Mouse (Mus musculus) right cerebral cortex, postnatal 4 days (tissue): Measurements from ENCODE around the gene Abr.
A peak's percentile ranks its signal among the peaks of the same experiment; 100 is the strongest.

Experiments
- DNase-seq: peaks from one replicate; pipeline ENCODE4 v3.0.0-alpha.2; 2022

Abr gene

GRCm38 (mm10) chr11:76399587-76400330 is 222.4 kb downstream of the Abr start:
- DNase-seq = no peak

- peak; percentile 72 for DNase-seq
Observed at GRCm38 (mm10) chr11:76398798-76399586, 223.1 kb downstream of the Abr start, which contains the start of gene Nxn. Nxn (minus strand) TSS chr11:76399140.

- DNase-seq = no peak
Observed at GRCm38 (mm10) chr11:76398312-76398797, 223.8 kb downstream of the Abr start.

GRCm38 (mm10) chr11:76397650-76398311 is 224.3 kb downstream of the Abr start:
- DNase-seq = no peak

GRCm38 (mm10) chr11:76392996-76393395 is 229.1 kb downstream of the Abr start:
- DNase-seq = no peak

- no peak for DNase-seq
Observed at GRCm38 (mm10) chr11:76392532-76392931, 229.6 kb downstream of the Abr start.

- DNase-seq = no peak
Observed at GRCm38 (mm10) chr11:76388711-76389110, 233.4 kb downstream of the Abr start.

- DNase-seq = no peak
Observed at GRCm38 (mm10) chr11:76387097-76387496, 235.0 kb downstream of the Abr start.

GRCm38 (mm10) chr11:76385746-76386145 is 236.4 kb downstream of the Abr start:
- DNase-seq = no peak

- DNase-seq = no peak
Observed at GRCm38 (mm10) chr11:76385017-76385416, 237.1 kb downstream of the Abr start.

- DNase-seq = no peak
Observed at GRCm38 (mm10) chr11:76384307-76384706, 237.8 kb downstream of the Abr start.

GRCm38 (mm10) chr11:76382711-76383324 is 239.3 kb downstream of the Abr start:
- DNase-seq = no peak

- DNase-seq = no peak
Observed at GRCm38 (mm10) chr11:76381201-76381885, 240.8 kb downstream of the Abr start.

- DNase-seq = no peak
Observed at GRCm38 (mm10) chr11:76379921-76380544, 242.1 kb downstream of the Abr start.

GRCm38 (mm10) chr11:76376425-76376824 is 245.7 kb downstream of the Abr start:
- no peak for DNase-seq

GRCm38 (mm10) chr11:76374491-76375185 is 247.5 kb downstream of the Abr start:
- DNase-seq = no peak

GRCm38 (mm10) chr11:76372534-76372933 is 249.6 kb downstream of the Abr start:
- DNase-seq = no peak

- DNase-seq = no peak
Observed at GRCm38 (mm10) chr11:76372120-76372519, 250.0 kb downstream of the Abr start.

GRCm38 (mm10) chr11:76370491-76370890 is 251.6 kb downstream of the Abr start:
- DNase-seq = no peak
